ENCODE assay signal across 22 mouse cellular contexts in genomic region chr5:73454502-73455306, GRCm38 (mm10). TPM values are rescaled to one million over a fixed set of nuclear protein-coding genes. Genes with fewer than 3 reads are reported as not detected.
DNase-seq lines count a peak whose midpoint lies in the region; ATAC-seq and TF ChIP-seq lines count a peak whose summit lies in the region.
"Had no signal": no experiment of that assay in that cellular context is flagged by ENCODE, and none has a peak within 500 bp of the region (broad histone marks: within the 10 kb centered on the region; RNA-seq: fewer than 3 reads in every experiment).

No protein-coding gene starts in this region.

- no peak overlapping the region for H3K27ac ChIP-seq in kidney, postnatal 0 days
- peak overlapping the region; percentile 41; the same call in 1 of the 2 replicates for H3K27ac ChIP-seq in lung, embryonic 16.5 days (ENCODE audit: low read length)
- peak overlapping the region; percentile 56; the same call in 1 of the 2 replicates for H3K27ac ChIP-seq in intestine, embryonic 15.5 days
- no peak overlapping the region for H3K27ac ChIP-seq in midbrain, embryonic 13.5 days
- H3K27ac ChIP-seq: embryonic facial prominence, embryonic 13.5 days; forebrain, embryonic 13.5 days; gastrocnemius, adult 2 months; hindbrain, embryonic 10.5 days had no signal

- no peaks in the 10 kb centered on the region for H3K36me3 ChIP-seq in kidney, postnatal 0 days (ENCODE audit: insufficient read depth, low read length)
- H3K36me3 ChIP-seq in lung, embryonic 16.5 days (ENCODE audit: control insufficient read depth, insufficient read depth, low read length) = no peaks in the 10 kb centered on the region
- no peaks in the 10 kb centered on the region for H3K36me3 ChIP-seq in intestine, embryonic 15.5 days
- H3K36me3 ChIP-seq in midbrain, embryonic 13.5 days = no peaks in the 10 kb centered on the region
- H3K36me3 ChIP-seq: embryonic facial prominence, embryonic 13.5 days; heart, embryonic 12.5 days; hindbrain, embryonic 10.5 days had no signal

- no peak for ATAC-seq in kidney, postnatal 0 days (replicated peaks; ENCODE audit: low FRiP score, low read depth)
- peak; percentile 82 for ATAC-seq in lung, embryonic 16.5 days (ENCODE audit: low read depth)
- ATAC-seq in intestine, embryonic 15.5 days = no peak
- no peak for ATAC-seq in midbrain, embryonic 13.5 days
- ATAC-seq: activated CD4-positive, CD25-positive, alpha-beta regulatory T cell, adult 4 months; forebrain, embryonic 13.5 days; forebrain, postnatal 0 days; Patski had no signal

- no peak for TF ChIP-seq CTCF in kidney, postnatal 0 days (IDR thresholded peaks at IDR 0.05; ENCODE audit: low read depth)

- H3K4me2 ChIP-seq in kidney, postnatal 0 days (ENCODE audit: low read length) = no peak overlapping the region
- no peak overlapping the region for H3K4me2 ChIP-seq in lung, embryonic 16.5 days (ENCODE audit: low read depth, low read length)
- no peak overlapping the region for H3K4me2 ChIP-seq in intestine, embryonic 15.5 days (replicated peaks)
- H3K4me2 ChIP-seq in midbrain, embryonic 13.5 days (replicated peaks) = no peak overlapping the region
- H3K4me2 ChIP-seq: embryonic facial prominence, embryonic 13.5 days; forebrain, embryonic 13.5 days; heart, embryonic 12.5 days had no signal

- peak; percentile 27 for DNase-seq in kidney, postnatal 0 days (ENCODE audit: low spot score)
- DNase-seq in kidney, postnatal 36 days = no peak
- DNase-seq in lung, postnatal 14 days = no peak
- DNase-seq in testis, postnatal 14 days (ENCODE audit: low spot score) = no peak
- DNase-seq: adrenal gland, postnatal 14 days; cerebellum, adult 11-12 months; cerebellum, adult 9-10 months; cerebellum, postnatal 25 days; forebrain, postnatal 0 days; gastrocnemius, adult 2 months; gastrocnemius, postnatal 25 days had no signal

- H3K9me3 ChIP-seq in kidney, postnatal 0 days (replicated peaks; ENCODE audit: low read length) = no peaks in the 10 kb centered on the region
- H3K9me3 ChIP-seq in lung, embryonic 16.5 days (ENCODE audit: control insufficient read depth, low read length) = no peaks in the 10 kb centered on the region
- H3K9me3 ChIP-seq in intestine, embryonic 15.5 days = no peaks in the 10 kb centered on the region
- H3K9me3 ChIP-seq in midbrain, embryonic 13.5 days = no peaks in the 10 kb centered on the region
- H3K9me3 ChIP-seq: embryonic facial prominence, embryonic 13.5 days; forebrain, embryonic 13.5 days; heart, embryonic 12.5 days; hindbrain, embryonic 10.5 days had no signal

- WGBS in kidney, postnatal 0 days = 64% methylated on average over 2 of the region's 2 CpGs
- 32% methylated on average over 2 of the region's 2 CpGs for WGBS in lung, embryonic 16.5 days
- WGBS in intestine, embryonic 15.5 days = 38% methylated on average over 2 of the region's 2 CpGs
- WGBS in midbrain, embryonic 13.5 days = 77% methylated on average over 2 of the region's 2 CpGs

- no peaks in the 10 kb centered on the region for H3K4me1 ChIP-seq in kidney, postnatal 0 days (replicated peaks; ENCODE audit: insufficient read depth, low read length)
- H3K4me1 ChIP-seq in lung, embryonic 16.5 days (replicated peaks; ENCODE audit: control insufficient read depth, insufficient read depth, low read length) = no peaks in the 10 kb centered on the region
- 0 out of 2 replicates have a peak, but pooled peaks cover 3% of the 10 kb centered on the region for H3K4me1 ChIP-seq in intestine, embryonic 15.5 days (replicated peaks)
- H3K4me1 ChIP-seq in midbrain, embryonic 13.5 days (replicated peaks) = no peaks in the 10 kb centered on the region
- H3K4me1 ChIP-seq: embryonic facial prominence, embryonic 13.5 days; forebrain, embryonic 13.5 days; heart, embryonic 12.5 days; hindbrain, embryonic 10.5 days had no signal

- no peak overlapping the region for H3K9ac ChIP-seq in kidney, postnatal 0 days (ENCODE audit: low read depth, low read length)
- H3K9ac ChIP-seq in lung, embryonic 16.5 days (ENCODE audit: low read length) = no peak overlapping the region
- H3K9ac ChIP-seq in intestine, embryonic 15.5 days = no peak overlapping the region
- no peak overlapping the region for H3K9ac ChIP-seq in midbrain, embryonic 13.5 days (replicated peaks)
- H3K9ac ChIP-seq: embryonic facial prominence, embryonic 13.5 days; forebrain, embryonic 13.5 days; forebrain, postnatal 0 days; heart, embryonic 12.5 days had no signal

- H3K27me3 ChIP-seq in kidney, postnatal 0 days (ENCODE audit: insufficient read depth, low read length) = no peaks in the 10 kb centered on the region
- H3K27me3 ChIP-seq in lung, embryonic 16.5 days (ENCODE audit: control insufficient read depth, insufficient read depth, low read depth, low read length) = no peaks in the 10 kb centered on the region
- no peaks in the 10 kb centered on the region for H3K27me3 ChIP-seq in intestine, embryonic 15.5 days (replicated peaks)
- no peaks in the 10 kb centered on the region for H3K27me3 ChIP-seq in midbrain, embryonic 13.5 days
- H3K27me3 ChIP-seq: embryonic facial prominence, embryonic 13.5 days; forebrain, embryonic 13.5 days; heart, embryonic 12.5 days; Patski had no signal

- no peak overlapping the region for H3K4me3 ChIP-seq in kidney, postnatal 0 days (replicated peaks; ENCODE audit: low read depth, low read length)
- no peak overlapping the region for H3K4me3 ChIP-seq in lung, embryonic 16.5 days (ENCODE audit: low read length)
- no peak overlapping the region for H3K4me3 ChIP-seq in intestine, embryonic 15.5 days (replicated peaks)
- H3K4me3 ChIP-seq in midbrain, embryonic 13.5 days (replicated peaks) = no peak overlapping the region
- H3K4me3 ChIP-seq: embryonic facial prominence, embryonic 13.5 days; forebrain, embryonic 13.5 days; gastrocnemius, adult 2 months; heart, embryonic 12.5 days; hindbrain, embryonic 10.5 days had no signal

RNA-seq across cellular contexts. Expression of gene Dcun1d4, which starts 26.1 kb away (rescaled TPM):
- 22.0 and 23.8 TPM in 2 replicates for polyA plus RNA-seq in kidney, postnatal 0 days (2015; fragmentation: Nextera tagmentation; extraction: Ambion mirVana)
- 19.9 and 22.7 TPM in 2 replicates for polyA plus RNA-seq in lung, embryonic 16.5 days (2015; fragmentation: Nextera tagmentation; extraction: Ambion mirVana)
- 18.0 and 20.9 TPM in 2 replicates for polyA plus RNA-seq in intestine, embryonic 15.5 days (2015; fragmentation: Nextera tagmentation; extraction: Ambion mirVana)
- 55.3 and 58.3 TPM in 2 replicates for polyA plus RNA-seq in midbrain, embryonic 13.5 days (2015; fragmentation: Nextera tagmentation; extraction: Ambion mirVana)

RNA-seq across cellular contexts. Expression of gene Cwh43, which starts 48.8 kb away (rescaled TPM):
- polyA plus RNA-seq in kidney, postnatal 0 days (2015; fragmentation: Nextera tagmentation; extraction: Ambion mirVana) = 5.9 TPM in 2 replicates
- polyA plus RNA-seq in lung, embryonic 16.5 days (2015; fragmentation: Nextera tagmentation; extraction: Ambion mirVana) = 0.06 TPM in 1 of 2 replicates, not detected in the other
- polyA plus RNA-seq in intestine, embryonic 15.5 days (2015; fragmentation: Nextera tagmentation; extraction: Ambion mirVana) = 0.15 and 0.20 TPM in 2 replicates
- 0.35 TPM in 1 of 2 replicates, not detected in the other for polyA plus RNA-seq in midbrain, embryonic 13.5 days (2015; fragmentation: Nextera tagmentation; extraction: Ambion mirVana)
- polyA plus RNA-seq: C2C12; heart, embryonic 12.5 days; heart, embryonic 16.5 days; hindbrain, embryonic 10.5 days; Patski had no signal

Comparison
In these comparisons a context has a peak if more than half of its experiments do, and no peak if none do; other contexts are left out.
1. H3K27ac ChIP-seq: peak in lung, embryonic 16.5 days (single experiment) and intestine, embryonic 15.5 days (single experiment); none in kidney, postnatal 0 days (single experiment) and midbrain, embryonic 13.5 days (single experiment).